Mouse (Mus musculus) midbrain, embryonic 10.5 days (tissue): ENCODE data around the gene Syt2. TPM values are rescaled to one million over a fixed set of nuclear protein-coding genes. Genes with fewer than 3 reads are reported as not detected.
A peak's percentile ranks its signal among the peaks of the same experiment; 100 is the strongest.

Experiments used
- DNase-seq: peaks from one replicate; pipeline ENCODE4 v3.0.0-alpha.2; 2017; ENCODE audit warnings: low spot score
- H3K27ac ChIP-seq: fragments of 300-500 bp; sonication (generic); replicated peaks from 2 replicates; pipeline ENCODE4 v1.5.1; 2016; ENCODE audit warnings: mild to moderate bottlenecking
- H3K27me3 ChIP-seq: fragments of 300-500 bp; sonication (generic); 2 replicates; pipeline ENCODE4 v1.6.1; 2016; ENCODE audit warnings: low read depth, mild to moderate bottlenecking; ENCODE audit not compliant: poor library complexity, severe bottlenecking
- H3K36me3 ChIP-seq: fragments of 300-500 bp; sonication (generic); 2 replicates; pipeline ENCODE4 v1.6.1; 2016; ENCODE audit warnings: mild to moderate bottlenecking, moderate library complexity
- H3K4me1 ChIP-seq: fragments of 300-500 bp; sonication (generic); 2 replicates; pipeline ENCODE4 v1.6.1; 2016
- H3K4me3 ChIP-seq: fragments of 300-500 bp; sonication (generic); 2 replicates; pipeline ENCODE4 v1.5.1; 2016; ENCODE audit warnings: mild to moderate bottlenecking, moderate library complexity
- H3K9me3 ChIP-seq: fragments of 300-500 bp; sonication (generic); replicated peaks from 2 replicates; pipeline ENCODE4 v1.6.1; 2016; ENCODE audit warnings: mild to moderate bottlenecking
- WGBS: fragments of 180-500 bp; shearing (Covaris S2); methylation state at CpG from one replicate; pipeline ENCODE4 v1.1.7; 2016; 5-methylcytosine and 5-hydroxymethylcytosine counted together
- polyA plus RNA-seq: library from polyadenylated mRNA; unstranded; fragments of >200 nt; fragmentation: Nextera tagmentation; extraction: Ambion mirVana; gene quantifications from 2 replicates; pipeline ENCODE4 v1.2.1, GENCODE M21; 2016

Syt2 gene
- polyA plus RNA-seq, 1 experiment from 2014 or later = 2.7 TPM

DNA sequence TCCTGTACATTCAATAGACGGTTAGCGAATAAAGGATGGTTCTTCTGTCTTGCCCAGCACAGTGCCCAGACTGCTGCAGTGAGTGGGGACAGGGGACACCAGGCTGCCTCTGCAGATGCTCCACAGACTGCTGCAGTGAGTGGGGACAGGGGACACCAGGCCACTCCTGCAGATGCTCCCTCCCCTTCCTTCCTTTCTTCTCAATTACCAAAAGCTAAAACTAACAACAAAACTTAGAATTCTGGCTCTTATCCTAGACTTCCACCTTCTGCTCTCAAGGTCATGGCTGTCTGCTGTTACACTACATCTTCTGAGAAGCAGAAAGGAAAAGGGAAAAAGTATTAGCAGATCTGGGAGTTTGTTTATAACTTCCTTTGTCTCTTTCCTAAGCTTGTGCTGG is 127.8 kb downstream of the Syt2 start:
- Histone ChIP-seq H3K4me1 (peaks cover 50% of the 10 kb centered on the region), H3K36me3 (peaks cover 4% of the 10 kb centered on the region; the same call in 1 of the 2 replicates), H3K27ac (peak overlapping the region; percentile 60; the same call in 1 of the 2 replicates), H3K4me3 (no peak overlapping the region), H3K27me3 (no peaks in the 10 kb centered on the region), H3K9me3 (no peaks in the 10 kb centered on the region)
- DNase-seq = no peak
- 38% methylated on average over 2 of the region's 2 CpGs for WGBS

DNA sequence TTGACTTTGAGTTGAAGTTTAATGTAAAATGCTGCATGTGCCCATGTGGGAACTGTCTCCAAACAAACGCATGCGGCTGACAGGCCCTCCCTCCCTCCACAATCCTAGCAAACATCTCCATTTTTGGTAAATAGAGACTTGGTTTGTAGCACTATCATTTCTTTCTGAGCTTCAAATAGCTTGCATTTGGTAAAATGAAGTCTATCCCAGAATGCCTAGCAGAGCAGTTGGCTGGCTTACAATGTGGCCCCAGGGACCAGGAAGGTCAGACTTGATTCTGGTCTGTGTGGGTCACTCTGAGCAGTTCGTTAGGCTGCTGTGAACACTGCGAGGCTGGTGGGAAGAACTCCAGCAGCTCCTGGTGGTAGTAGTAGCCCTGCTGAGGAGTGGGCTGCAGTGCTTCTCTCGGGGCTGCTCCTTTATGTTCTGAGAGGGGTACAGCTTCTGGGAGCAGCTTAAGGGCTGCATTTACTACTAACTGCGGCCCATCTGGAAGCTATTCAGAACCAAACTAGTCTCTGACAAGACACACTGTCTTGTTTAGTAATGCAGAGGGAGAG is 128.3 kb downstream of the Syt2 start:
- H3K36me3 ChIP-seq = peaks cover 4% of the 10 kb centered on the region; the same call in 1 of the 2 replicates
- no peak overlapping the region for H3K4me3 ChIP-seq
- peak overlapping the region; percentile 60 for H3K27ac ChIP-seq
- H3K27me3 ChIP-seq = no peaks in the 10 kb centered on the region
- 60% methylated on average over 6 of the region's 6 CpGs for WGBS
- no peak for DNase-seq
- H3K9me3 ChIP-seq = no peaks in the 10 kb centered on the region
- peaks cover 50% of the 10 kb centered on the region for H3K4me1 ChIP-seq

DNA sequence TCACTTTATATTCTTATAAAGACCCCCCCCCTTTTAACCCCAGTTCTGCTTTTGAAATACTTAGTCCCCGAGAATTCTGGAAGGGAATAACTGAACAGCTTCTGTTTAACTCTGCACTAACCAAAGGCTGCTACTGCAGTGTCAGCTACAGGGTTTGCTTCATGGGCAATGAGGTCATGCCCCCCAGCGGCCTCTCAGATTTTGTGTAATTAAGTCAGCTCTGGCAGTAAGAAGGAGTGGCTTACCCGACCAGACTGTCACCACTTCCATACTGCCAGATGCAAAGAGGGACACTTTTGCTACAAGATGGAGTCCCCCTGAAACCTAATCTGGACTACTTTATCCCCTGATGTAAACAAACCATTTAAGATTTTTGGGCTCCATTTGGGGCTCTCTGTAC is 129.2 kb downstream of the Syt2 start:
- H3K4me3 ChIP-seq = no peak overlapping the region
- peaks cover 50% of the 10 kb centered on the region for H3K4me1 ChIP-seq
- DNase-seq = no peak
- WGBS = 45% methylated on average over 3 of the region's 3 CpGs
- H3K9me3 ChIP-seq = no peaks in the 10 kb centered on the region
- H3K36me3 ChIP-seq = peaks cover 4% of the 10 kb centered on the region; the same call in 1 of the 2 replicates
- H3K27me3 ChIP-seq = no peaks in the 10 kb centered on the region
- no peak overlapping the region for H3K27ac ChIP-seq

DNA sequence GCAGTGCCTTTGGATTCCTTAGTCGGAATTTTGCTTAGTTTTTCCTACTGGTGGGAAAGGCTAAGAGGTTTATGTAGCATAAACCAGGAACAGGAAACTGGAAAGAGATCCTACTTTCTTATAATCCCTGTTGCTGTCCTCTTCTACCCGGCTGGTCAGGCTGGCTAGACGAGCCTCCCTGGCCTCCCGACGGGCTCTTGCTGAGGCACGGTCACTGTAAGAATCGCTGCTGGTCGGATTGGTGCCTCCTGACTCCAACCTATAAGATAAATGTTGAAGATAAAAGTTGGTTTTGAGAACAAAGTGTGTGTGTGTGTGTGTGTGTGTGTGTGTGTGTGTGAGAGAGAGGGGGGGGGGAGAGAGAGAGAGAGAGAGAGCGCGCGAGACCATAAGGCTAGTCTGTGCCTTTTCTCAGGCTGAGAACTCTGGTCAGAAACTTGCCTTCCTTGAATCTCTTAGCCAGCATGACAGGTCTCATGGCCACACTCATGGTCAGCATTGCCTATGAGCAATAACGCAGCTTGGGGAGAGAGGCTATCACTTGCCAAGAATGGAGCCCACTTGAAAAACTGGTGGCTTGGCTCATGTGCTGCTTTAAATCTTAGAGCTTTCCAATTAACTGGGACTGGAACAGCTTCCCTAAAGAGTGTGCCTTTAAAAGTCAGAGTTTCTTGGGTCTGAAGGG is 130.9 kb downstream of the Syt2 start:
- Histone ChIP-seq H3K27me3 (no peaks in the 10 kb centered on the region), H3K4me3 (no peak overlapping the region), H3K4me1 (peaks cover 47% of the 10 kb centered on the region), H3K36me3 (no peaks in the 10 kb centered on the region), H3K27ac (no peak overlapping the region), H3K9me3 (no peaks in the 10 kb centered on the region)
- WGBS = 80% methylated on average over 11 of the region's 12 CpGs
- no peak for DNase-seq

DNA sequence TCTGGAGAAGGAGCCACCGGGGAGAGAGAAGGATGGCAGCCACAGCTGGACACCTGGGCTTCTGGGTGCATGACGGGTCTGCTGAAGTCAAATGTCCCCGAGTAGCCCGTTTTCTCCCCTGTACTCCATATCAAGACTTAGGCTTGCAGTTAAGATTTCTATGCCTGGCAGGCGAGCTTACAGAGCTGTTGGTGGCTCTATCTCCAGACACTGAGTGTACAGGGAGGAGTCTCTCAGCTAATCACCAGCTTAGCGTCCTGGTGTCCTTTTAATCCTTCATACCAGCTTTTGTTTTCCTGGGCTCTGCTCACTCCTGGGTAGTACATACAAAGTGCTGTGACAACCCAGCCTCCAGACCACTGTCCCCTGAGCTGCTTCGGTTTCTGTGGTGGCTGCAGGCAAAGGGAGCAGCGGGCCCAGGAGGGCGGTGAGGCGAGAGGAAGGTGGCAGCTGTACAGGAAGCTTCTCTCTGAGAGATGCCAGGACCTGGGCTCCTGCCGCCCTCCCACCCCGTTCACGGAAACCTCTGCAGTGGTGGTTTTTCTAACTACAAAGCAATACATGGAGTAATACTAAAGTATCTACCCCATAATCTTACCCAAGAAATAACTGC is 131.6 kb downstream of the Syt2 start:
- peaks cover 43% of the 10 kb centered on the region for H3K4me1 ChIP-seq
- 47% methylated on average over 13 of the region's 13 CpGs for WGBS
- H3K4me3 ChIP-seq = no peak overlapping the region
- no peak for DNase-seq
- H3K36me3 ChIP-seq = no peaks in the 10 kb centered on the region
- H3K27ac ChIP-seq = peak overlapping the region; percentile 30; the same call in 1 of the 2 replicates
- no peaks in the 10 kb centered on the region for H3K27me3 ChIP-seq
- H3K9me3 ChIP-seq = no peaks in the 10 kb centered on the region

DNA sequence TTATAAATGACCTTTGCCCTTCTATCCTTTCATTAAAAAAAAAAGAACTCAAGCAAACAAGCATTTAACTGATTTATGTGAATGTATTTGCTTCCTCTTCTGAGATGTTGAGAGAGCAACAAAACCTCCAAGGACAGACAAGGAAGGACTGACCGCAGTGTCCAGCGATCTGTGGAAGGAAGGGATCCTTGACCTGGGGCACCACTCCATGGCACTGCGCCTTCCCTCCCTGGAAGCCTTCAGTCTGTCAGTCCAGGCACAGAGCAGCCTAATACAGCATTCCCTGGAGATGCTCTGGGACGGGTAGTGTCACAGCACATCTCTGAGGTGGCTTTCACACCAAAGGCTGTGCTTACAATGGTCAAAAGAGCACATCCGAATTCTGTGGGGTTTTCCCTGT is 136.3 kb downstream of the Syt2 start:
- H3K27me3 ChIP-seq = no peaks in the 10 kb centered on the region
- DNase-seq = no peak
- H3K4me3 ChIP-seq = no peak overlapping the region
- no peaks in the 10 kb centered on the region for H3K36me3 ChIP-seq
- WGBS = 86% methylated on average over 5 of the region's 5 CpGs
- no peak overlapping the region for H3K27ac ChIP-seq
- H3K9me3 ChIP-seq = no peaks in the 10 kb centered on the region
- H3K4me1 ChIP-seq = peaks cover 6% of the 10 kb centered on the region

DNA sequence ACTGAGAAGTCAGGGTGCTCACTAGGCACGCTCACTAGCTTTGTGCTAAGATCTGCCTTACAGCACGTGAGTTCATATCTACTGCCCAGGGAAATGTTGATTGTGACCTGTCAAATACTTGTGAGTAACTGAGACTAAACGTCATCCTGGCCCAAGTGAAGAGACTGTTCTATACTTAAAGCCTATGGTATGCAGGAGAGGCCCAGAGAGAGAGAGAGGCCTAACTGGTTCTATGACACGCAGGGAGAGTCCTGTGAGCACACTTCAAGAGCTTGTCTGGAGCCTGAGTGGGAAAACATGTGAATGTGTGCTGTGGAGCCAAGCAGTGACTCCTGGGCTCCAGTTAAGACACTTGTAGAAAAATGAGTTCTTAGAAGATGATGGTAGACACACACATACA is 137.5 kb downstream of the Syt2 start:
- Histone ChIP-seq H3K9me3 (no peaks in the 10 kb centered on the region), H3K27me3 (no peaks in the 10 kb centered on the region), H3K4me3 (no peak overlapping the region), H3K27ac (no peak overlapping the region), H3K4me1 (peaks cover 3% of the 10 kb centered on the region), H3K36me3 (no peaks in the 10 kb centered on the region)
- WGBS = 82% methylated on average over 4 of the region's 4 CpGs
- no peak for DNase-seq

DNA sequence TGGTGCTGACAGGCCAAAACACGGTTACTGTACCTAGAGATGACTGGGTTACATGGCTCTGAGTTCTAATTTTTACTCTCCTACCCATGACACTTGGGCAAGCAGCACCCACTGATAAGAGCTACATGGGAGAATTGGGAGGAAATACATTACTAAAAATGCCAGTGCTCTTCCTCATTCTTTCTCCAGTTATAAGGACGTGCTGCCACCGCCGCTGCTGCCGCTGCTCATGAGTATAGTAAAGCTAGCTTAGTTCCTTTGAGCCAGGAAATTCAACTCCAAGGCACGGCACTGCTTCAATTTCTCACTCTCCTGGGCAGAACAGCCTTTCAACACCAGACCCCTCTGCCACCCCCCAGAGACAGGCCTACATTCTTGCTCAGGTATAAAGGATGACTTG is 138.0 kb downstream of the Syt2 start:
- Histone ChIP-seq H3K9me3 (no peaks in the 10 kb centered on the region), H3K27ac (no peak overlapping the region), H3K27me3 (no peaks in the 10 kb centered on the region), H3K4me1 (peaks cover 3% of the 10 kb centered on the region), H3K36me3 (no peaks in the 10 kb centered on the region), H3K4me3 (no peak overlapping the region)
- no peak for DNase-seq
- WGBS = 90% methylated on average over 6 of the region's 6 CpGs

DNA sequence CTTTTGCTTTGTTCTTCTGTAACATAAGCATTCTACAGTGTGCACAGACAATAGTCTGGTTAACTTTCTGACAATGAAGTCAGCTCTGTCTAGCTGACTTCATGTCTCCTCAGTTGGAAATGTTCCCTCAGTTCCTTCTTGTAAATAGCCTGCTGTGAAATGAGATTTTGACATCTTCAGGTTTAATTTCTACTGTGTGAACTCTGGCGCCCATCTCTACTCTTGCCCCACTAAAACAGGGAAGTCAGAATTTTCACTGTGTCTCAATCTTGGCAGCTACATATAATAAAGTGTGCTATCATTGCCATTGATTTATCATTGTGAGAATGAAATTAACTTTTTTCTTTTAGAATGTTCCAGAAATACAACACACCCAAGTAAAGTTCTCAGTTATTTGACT is 138.4 kb downstream of the Syt2 start:
- peaks cover 3% of the 10 kb centered on the region for H3K4me1 ChIP-seq
- no peaks in the 10 kb centered on the region for H3K36me3 ChIP-seq
- no peaks in the 10 kb centered on the region for H3K27me3 ChIP-seq
- H3K4me3 ChIP-seq = no peak overlapping the region
- no peaks in the 10 kb centered on the region for H3K9me3 ChIP-seq
- WGBS = 88% methylated on average over 1 of the region's 1 CpGs
- H3K27ac ChIP-seq = no peak overlapping the region
- no peak for DNase-seq

DNA sequence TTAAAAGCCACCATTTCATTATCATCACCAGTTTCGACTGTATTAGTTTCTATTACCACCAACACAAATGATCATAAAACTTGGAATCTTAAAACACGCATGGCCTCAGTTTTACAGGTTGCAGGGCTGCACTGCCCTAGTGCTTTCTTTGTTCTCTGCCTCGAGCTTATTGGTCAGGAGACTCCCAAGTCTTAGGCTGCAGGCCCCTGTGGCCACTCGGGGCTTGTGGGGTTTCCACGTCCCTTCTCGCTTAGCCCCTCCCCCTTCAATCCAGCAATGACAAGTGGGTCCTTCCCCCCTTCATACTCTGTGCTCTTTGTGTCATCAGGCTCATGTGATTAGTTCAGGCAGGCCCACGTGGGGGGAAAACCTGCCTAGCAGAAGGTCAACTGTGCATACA is 141.6 kb downstream of the Syt2 start:
- Histone ChIP-seq H3K36me3 (no peaks in the 10 kb centered on the region), H3K27me3 (no peaks in the 10 kb centered on the region), H3K27ac (0 out of 2 replicates have a peak overlapping the region, but pooled peaks have one; percentile 10), H3K9me3 (no peaks in the 10 kb centered on the region), H3K4me1 (peaks cover 3% of the 10 kb centered on the region), H3K4me3 (no peak overlapping the region)
- WGBS = 64% methylated on average over 7 of the region's 7 CpGs
- no peak for DNase-seq

DNA sequence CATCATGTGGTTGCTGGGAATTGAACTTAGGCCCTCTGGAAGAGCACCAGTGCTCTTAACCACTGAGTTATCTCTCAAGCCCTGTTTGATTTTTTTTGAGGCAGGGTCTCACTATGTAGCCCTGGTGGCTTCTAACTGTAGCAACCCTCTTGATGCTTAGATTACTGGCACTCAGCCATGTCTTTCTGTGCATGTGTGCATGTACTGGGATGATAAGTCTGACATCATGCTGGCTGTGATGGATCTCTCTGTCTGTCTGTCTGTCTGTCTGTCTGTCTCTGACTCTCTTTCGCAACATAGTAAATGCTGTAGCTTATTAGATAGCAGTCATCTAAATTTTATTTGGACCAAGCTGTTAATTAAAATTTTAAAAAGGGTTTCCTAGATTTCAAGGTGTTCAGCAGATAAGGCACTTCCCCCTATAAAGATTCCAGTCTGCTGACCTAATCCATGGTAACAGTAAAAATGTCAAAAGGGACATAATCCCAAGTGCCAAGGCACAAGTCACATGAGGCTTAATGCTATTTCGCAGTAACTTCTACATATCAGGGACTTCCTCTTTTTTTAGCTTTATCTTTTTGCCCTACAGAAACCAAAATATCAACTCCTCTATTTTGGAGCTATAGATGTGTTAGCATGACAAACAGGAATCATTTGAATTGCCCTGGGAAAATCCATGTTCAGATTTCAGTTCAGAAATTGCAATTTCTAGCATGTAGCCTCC is 144.4 kb downstream of the Syt2 start:
- Histone ChIP-seq H3K4me1 (peaks cover 3% of the 10 kb centered on the region), H3K4me3 (no peak overlapping the region), H3K27me3 (no peaks in the 10 kb centered on the region), H3K36me3 (no peaks in the 10 kb centered on the region), H3K9me3 (no peaks in the 10 kb centered on the region), H3K27ac (no peak overlapping the region)
- no peak for DNase-seq
- WGBS = 92% methylated on average over 2 of the region's 2 CpGs

DNA sequence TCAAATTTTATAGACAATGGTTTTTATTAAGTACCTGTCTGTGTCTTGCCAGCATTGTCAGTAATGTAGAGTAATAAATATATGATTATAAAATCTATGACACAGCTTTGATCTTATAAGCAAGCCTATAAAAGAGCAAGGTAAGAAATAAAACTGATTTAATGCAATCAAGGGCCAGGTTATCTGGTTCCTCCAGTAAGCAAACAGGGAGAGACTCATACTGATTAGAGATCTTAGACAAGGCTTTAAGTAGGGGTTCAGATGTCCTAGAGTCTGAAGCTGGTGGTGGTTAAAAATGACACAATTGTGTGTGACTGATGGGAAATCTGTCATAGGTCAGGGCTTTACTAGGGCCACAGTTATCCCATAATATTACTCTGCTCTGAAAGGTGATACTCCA is 145.0 kb downstream of the Syt2 start:
- Histone ChIP-seq H3K27ac (no peak overlapping the region), H3K4me1 (peaks cover 3% of the 10 kb centered on the region), H3K36me3 (no peaks in the 10 kb centered on the region), H3K4me3 (no peak overlapping the region), H3K27me3 (no peaks in the 10 kb centered on the region), H3K9me3 (no peaks in the 10 kb centered on the region)
- DNase-seq = no peak

DNA sequence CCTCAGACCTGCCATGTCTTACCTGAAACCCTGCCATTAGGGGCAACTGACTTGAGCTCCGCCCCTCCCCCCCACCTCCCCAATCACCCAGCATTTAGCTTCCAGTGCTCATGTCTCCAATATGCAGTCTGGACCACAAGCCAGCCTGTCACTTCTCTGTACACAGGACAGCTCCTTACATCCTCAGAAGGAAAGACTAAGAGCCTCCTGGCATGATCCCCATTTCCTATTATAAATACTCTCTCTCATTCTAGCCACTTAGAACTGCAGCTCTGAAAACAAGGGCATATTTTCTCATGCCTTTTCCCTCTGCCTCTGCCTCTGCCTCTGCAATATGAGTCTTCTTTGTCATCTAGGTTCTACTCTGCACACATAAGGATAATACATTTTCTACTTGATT is 149.6 kb downstream of the Syt2 start:
- no peaks in the 10 kb centered on the region for H3K4me1 ChIP-seq
- 86% methylated on average over 1 of the region's 1 CpGs for WGBS

More for the DNA sequence above, 149.6 kb downstream of the Syt2 start:
- no peaks in the 10 kb centered on the region for H3K27me3 ChIP-seq
- no peak overlapping the region; the same call in 1 of the 2 replicates for H3K27ac ChIP-seq
- H3K4me3 ChIP-seq = no peak overlapping the region
- peaks cover 10% of the 10 kb centered on the region for H3K9me3 ChIP-seq
- H3K36me3 ChIP-seq = peaks cover 16% of the 10 kb centered on the region
- no peak for DNase-seq
